Comparison of ENCODE assay signal across 10 mouse cellular contexts in the genomic region with DNA sequence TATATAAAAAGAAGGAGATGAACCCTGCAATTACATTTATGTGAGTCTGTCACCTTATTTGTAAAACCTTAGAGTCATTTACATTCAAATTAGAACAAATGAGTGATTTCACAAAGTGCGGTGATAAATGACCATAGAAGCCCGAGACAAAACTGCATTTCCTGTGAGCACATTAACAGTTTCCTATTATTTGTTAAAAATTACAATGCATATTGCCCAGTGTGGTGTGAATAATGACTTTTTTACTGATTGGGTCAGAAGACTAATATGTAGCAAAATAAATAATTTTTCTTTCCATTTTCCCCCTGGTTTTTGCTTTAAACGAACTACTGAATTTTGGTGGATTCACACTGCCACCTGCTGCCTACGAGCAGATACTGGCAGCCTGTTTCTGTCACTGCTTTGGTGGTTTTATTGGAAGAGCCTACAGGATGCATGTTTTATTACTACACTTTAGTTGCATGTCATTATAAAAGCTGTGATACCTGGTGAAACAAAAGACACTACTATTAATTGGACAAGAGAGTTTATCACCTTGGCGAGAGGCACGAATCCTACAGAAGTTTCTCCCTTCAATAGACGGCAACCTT.
DNase-seq lines count a peak whose midpoint lies in the region; ATAC-seq and TF ChIP-seq lines count a peak whose summit lies in the region.
"Had no signal": no experiment of that assay in that cellular context is flagged by ENCODE, and none has a peak within 500 bp of the region (broad histone marks: within the 10 kb centered on the region; RNA-seq: fewer than 3 reads in every experiment).

No protein-coding gene starts in this region.

- WGBS in heart, embryonic 12.5 days: 72% methylated on average over 7 of the region's 7 CpGs
- 65% methylated on average over 7 of the region's 7 CpGs for WGBS in hindbrain, embryonic 16.5 days

- no peaks in the 10 kb centered on the region for H3K9me3 ChIP-seq in heart, embryonic 12.5 days (replicated peaks)
- H3K9me3 ChIP-seq in E14TG2a.4 (ENCODE audit: low read length): no peaks in the 10 kb centered on the region
- no peaks in the 10 kb centered on the region for H3K9me3 ChIP-seq in hindbrain, embryonic 16.5 days (ENCODE audit: control insufficient read depth, low read length)
- H3K9me3 ChIP-seq: heart, embryonic 15.5 days had no signal

- H3K4me2 ChIP-seq in heart, embryonic 12.5 days: no peak overlapping the region
- no peak overlapping the region for H3K4me2 ChIP-seq in hindbrain, embryonic 16.5 days (ENCODE audit: low read length)
- H3K4me2 ChIP-seq: heart, embryonic 15.5 days had no signal

- no peak overlapping the region for H3K4me3 ChIP-seq in heart, embryonic 12.5 days
- H3K4me3 ChIP-seq in E14TG2a.4 (replicated peaks; ENCODE audit: low read length): no peak overlapping the region
- H3K4me3 ChIP-seq in hindbrain, embryonic 16.5 days (ENCODE audit: low read length): no peak overlapping the region
- H3K4me3 ChIP-seq: heart, embryonic 15.5 days; myocyte had no signal

- ATAC-seq in heart, embryonic 12.5 days (ENCODE audit: insufficient number of reproducible peaks, low FRiP score): no peak
- ATAC-seq in hindbrain, embryonic 16.5 days: peak; percentile 72
- no peak for ATAC-seq in activated CD4-positive, CD25-positive, alpha-beta regulatory T cell, adult 4 months

- peak; percentile 40 for TF ChIP-seq CTCF in E14TG2a.4 (conservative IDR thresholded peaks at IDR 0.05; ENCODE audit: low read length)

- peak; percentile 10 for DNase-seq in heart, postnatal 4 days
- peak; percentile 59 to 64 for DNase-seq in cerebellum, postnatal 10 days
- peak; percentile 30 for DNase-seq in retina, postnatal 1 day
- no peak for DNase-seq in testis, postnatal 10 days (ENCODE audit: low spot score)

- H3K27me3 ChIP-seq in heart, embryonic 12.5 days (replicated peaks): no peaks in the 10 kb centered on the region
- 0 out of 2 replicates have a peak, but pooled peaks cover 4% of the 10 kb centered on the region for H3K27me3 ChIP-seq in E14TG2a.4 (ENCODE audit: insufficient read depth, low read length)
- no peaks in the 10 kb centered on the region for H3K27me3 ChIP-seq in hindbrain, embryonic 16.5 days (replicated peaks; ENCODE audit: control insufficient read depth, insufficient read depth, low read length)
- H3K27me3 ChIP-seq: heart, embryonic 15.5 days had no signal

- H3K27ac ChIP-seq in heart, embryonic 12.5 days (ENCODE audit: poor library complexity, severe bottlenecking): no peak overlapping the region
- no peak overlapping the region for H3K27ac ChIP-seq in hindbrain, embryonic 16.5 days (ENCODE audit: low read depth, low read length)
- H3K27ac ChIP-seq: heart, embryonic 15.5 days had no signal

- H3K9ac ChIP-seq in heart, embryonic 12.5 days: no peak overlapping the region
- no peak overlapping the region for H3K9ac ChIP-seq in hindbrain, embryonic 16.5 days (ENCODE audit: low read depth, low read length)
- H3K9ac ChIP-seq: heart, embryonic 15.5 days had no signal

- H3K4me1 ChIP-seq in heart, embryonic 12.5 days (replicated peaks): no peaks in the 10 kb centered on the region
- no peaks in the 10 kb centered on the region for H3K4me1 ChIP-seq in E14TG2a.4 (replicated peaks; ENCODE audit: low read depth, low read length)
- H3K4me1 ChIP-seq in hindbrain, embryonic 16.5 days (ENCODE audit: control insufficient read depth, insufficient read depth, low read depth, low read length): no peaks in the 10 kb centered on the region
- H3K4me1 ChIP-seq: heart, embryonic 15.5 days had no signal

- no peaks in the 10 kb centered on the region for H3K36me3 ChIP-seq in heart, embryonic 12.5 days
- no peaks in the 10 kb centered on the region for H3K36me3 ChIP-seq in E14TG2a.4 (ENCODE audit: insufficient read depth, low read length)
- no peaks in the 10 kb centered on the region for H3K36me3 ChIP-seq in hindbrain, embryonic 16.5 days (ENCODE audit: control insufficient read depth, insufficient read depth, low read length)
- H3K36me3 ChIP-seq: heart, embryonic 15.5 days had no signal
